Mouse (Mus musculus): ENCODE data around the gene Rad21l.
A peak's percentile ranks its signal among the peaks of the same experiment; 100 is the strongest.
"Not testable (repeated sequence)": the region's sequence is repeated elsewhere in the genome, so short reads cannot be mapped to it uniquely, and the experiment has no call there.

Rad21l gene

DNA sequence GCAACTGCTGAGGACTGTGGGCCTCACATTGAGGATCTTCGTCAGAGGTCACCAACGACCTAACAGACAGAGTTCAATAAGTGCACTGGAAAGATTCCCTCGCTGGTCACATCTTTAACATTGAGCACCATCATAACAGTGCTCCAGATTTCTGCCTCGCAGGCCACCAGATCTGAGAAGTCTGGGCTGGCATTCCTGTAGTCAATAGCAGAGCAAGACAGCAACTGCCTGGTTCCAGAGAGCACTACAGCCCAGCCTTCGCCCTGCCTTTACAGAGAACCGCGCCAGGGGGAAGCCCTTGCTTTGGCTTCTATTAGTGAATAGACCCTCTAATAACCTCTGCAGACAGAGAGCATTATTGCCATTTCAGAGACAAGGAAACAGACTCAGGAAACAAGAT is 42.0 kb downstream of the Rad21l start:
- no peak for DNase-seq

GRCm38 (mm10) chr2:151623776-151624175 is 44.6 kb downstream of the Rad21l start:
- no peak for DNase-seq

GRCm38 (mm10) chr2:151616551-151617329 is 51.6 kb downstream of the Rad21l start:
- DNase-seq, result no peak

DNA sequence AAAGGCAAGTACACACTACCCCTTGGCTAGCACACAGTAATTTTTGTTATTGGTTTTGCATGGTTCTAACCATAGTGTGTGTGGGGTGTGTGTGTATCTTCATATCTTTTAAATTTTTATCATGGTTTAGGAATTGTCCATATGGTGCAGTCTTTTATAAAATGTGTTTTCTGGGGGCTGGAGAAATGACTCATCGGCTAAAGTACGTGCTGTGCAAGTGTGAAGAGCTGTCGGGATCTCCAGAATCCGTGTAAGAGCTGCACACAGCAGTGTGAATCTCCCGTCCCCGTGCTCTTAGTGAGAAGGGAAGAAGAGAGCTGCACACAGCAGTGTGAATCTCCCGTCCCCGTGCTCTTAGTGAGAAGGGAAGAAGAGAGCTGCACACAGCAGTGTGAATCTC is 52.6 kb downstream of the Rad21l start:
- not testable (repeated sequence) for DNase-seq

DNA sequence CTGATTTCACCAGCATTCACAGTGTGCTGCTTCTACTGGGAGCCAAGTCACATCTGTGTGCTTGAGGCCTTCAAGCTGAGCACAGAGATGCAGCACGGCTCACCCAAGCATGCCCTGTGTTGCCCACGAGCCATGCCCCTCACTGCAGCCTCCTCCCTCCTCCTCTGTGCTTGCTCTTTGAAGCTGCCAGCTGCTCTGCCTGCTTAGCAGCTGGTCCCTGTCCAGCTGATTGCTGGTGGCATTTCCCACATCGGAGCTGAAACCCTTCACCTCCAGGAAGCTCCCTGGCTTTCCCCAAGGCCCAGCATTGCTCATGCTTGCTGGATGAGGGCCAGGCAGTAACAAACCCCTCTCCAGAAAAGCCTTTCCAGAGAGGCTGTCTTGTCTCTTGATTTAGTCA is 58.4 kb downstream of the Rad21l start:
- peak; percentile 70 for DNase-seq

- no peak for DNase-seq
These were observed 59.9 kb downstream of the Rad21l start for GRCm38 (mm10) chr2:151608435-151608834.

DNA sequence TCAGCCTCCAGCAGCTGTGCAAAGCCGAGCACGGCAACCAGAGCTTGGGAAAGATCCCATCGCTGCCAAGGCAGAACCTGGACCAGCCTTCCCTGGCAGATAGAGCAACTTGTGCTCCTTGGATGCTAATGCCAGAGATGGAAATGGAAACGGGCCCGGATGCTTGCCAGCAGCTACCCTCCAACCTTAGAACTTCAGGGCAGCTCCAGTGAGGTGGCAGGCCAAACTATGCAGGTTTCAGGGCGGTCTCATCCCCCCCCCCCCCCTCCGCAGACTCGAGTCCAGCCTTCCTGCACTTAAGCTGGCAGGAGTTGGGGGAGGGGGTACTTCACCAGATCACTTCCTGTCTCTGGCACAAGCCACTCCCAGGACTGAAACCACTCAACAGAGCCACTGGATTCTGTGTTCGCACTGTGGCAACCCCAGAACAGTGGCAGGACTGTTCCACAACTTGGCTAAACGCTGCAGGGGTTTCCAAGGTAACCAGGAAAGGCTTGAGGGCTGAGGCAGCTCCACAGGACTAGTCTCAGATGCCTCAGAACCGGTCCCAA is 62.8 kb downstream of the Rad21l start:
- peak; percentile 14 for DNase-seq

DNA sequence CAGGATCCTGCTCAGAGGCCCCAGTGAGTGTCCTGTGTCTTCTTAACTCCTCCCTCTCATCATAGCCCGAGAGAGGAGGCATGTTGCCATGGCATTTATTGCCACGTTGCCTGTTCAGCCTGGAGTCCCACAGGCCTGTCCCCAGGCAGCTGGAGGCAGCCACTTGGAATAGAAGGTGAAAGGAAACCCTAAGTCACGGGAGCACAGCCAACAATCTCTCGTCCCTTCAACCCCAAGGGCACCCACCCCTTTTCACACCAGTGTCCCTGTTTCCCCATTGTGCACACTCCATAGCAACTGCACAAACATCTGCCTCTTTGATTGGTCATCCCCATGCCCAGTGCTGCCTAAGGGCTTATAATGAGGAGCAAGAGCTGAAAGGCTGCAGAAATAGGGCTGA is 64.7 kb downstream of the Rad21l start:
- peak; percentile 71 for DNase-seq

GRCm38 (mm10) chr2:151602106-151602505 is 66.2 kb downstream of the Rad21l start:
- no peak for DNase-seq

GRCm38 (mm10) chr2:151598068-151598467 is 70.3 kb downstream of the Rad21l start:
- no peak for DNase-seq
